Comparison of ENCODE assay signal across 1 mouse cellular context in the genomic region with DNA sequence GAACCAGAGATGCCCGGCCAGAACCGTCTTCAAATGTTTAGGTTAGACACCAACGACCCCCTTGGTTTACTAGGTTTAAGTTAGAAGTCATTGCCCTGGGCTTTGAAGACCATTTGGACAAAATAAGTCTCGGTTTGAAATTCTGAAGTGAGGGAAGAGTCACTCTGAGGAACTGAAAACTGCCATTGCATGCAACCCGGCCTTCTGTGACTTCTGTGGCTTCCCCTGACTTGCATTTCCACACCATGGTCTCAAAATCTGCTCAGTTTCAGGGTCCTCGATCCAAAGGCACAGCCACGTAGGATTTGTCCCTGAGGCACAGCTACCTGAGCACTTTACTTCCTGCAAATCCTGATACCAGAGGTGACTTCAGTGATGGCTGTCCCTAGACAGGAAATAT.
TF ChIP-seq lines count a peak whose summit lies in the region.

No protein-coding gene starts in this region.

TF ChIP-seq in CH12.LX, 34 proteins besides CTCF, POLR2A, EP300 and RAD21 (continued from another document):
- no peak for TF ChIP-seq KAT2A (IDR thresholded peaks at IDR 0.05; ENCODE audit: insufficient replicate concordance, low read length)
- TF ChIP-seq ZKSCAN1 (IDR thresholded peaks at IDR 0.05; ENCODE audit: borderline replicate concordance, low read depth, low read length) = no peak
- TF ChIP-seq RCOR1 (conservative IDR thresholded peaks at IDR 0.05; ENCODE audit: low read depth, low read length) = no peak
- TF ChIP-seq TBP (conservative IDR thresholded peaks at IDR 0.05; ENCODE audit: low read depth, low read length) = no peak
- TF ChIP-seq E2F4 (IDR thresholded peaks at IDR 0.05; ENCODE audit: insufficient replicate concordance, low read depth, low read length) = no peak
- no peak for TF ChIP-seq HCFC1 (IDR thresholded peaks at IDR 0.05; ENCODE audit: low read depth, low read length)
